Mouse (Mus musculus) neural tube, embryonic 15.5 days (tissue): ENCODE measurements around the gene Phf3. TPM values are rescaled to one million over a fixed set of nuclear protein-coding genes. Genes with fewer than 3 reads are reported as not detected.
A peak's percentile ranks its signal among the peaks of the same experiment; 100 is the strongest.
"Not testable (repeated sequence)": the region's sequence is repeated elsewhere in the genome, so short reads cannot be mapped to it uniquely, and the experiment has no call there.

Source experiments
- ATAC-seq: fragments of 200-750 bp; cut with Nextera tagmentation; 2 replicates; pipeline ENCODE4 v1.8.0; 2017; ENCODE audit warnings: mild to moderate bottlenecking, moderate TSS enrichment, moderate library complexity; ENCODE audit not compliant: low FRiP score
- H3K27ac ChIP-seq: fragments of 300-500 bp; sonication (generic); replicated peaks from 2 replicates; pipeline ENCODE4 v1.5.1; 2015; ENCODE audit warnings: mild to moderate bottlenecking, inconsistent platforms
- H3K27me3 ChIP-seq: fragments of 300-500 bp; sonication (generic); replicated peaks from 2 replicates; pipeline ENCODE4 v1.6.1; 2015; ENCODE audit warnings: inconsistent platforms
- H3K36me3 ChIP-seq: fragments of 300-500 bp; sonication (generic); 2 replicates; pipeline ENCODE4 v1.6.1; 2015; ENCODE audit warnings: inconsistent platforms
- H3K4me1 ChIP-seq: fragments of 300-500 bp; sonication (generic); 2 replicates; pipeline ENCODE4 v1.6.1; 2015; ENCODE audit warnings: inconsistent platforms
- H3K4me2 ChIP-seq: fragments of 300-500 bp; sonication (generic); 2 replicates; pipeline ENCODE4 v1.6.1; 2015; ENCODE audit warnings: inconsistent platforms, mild to moderate bottlenecking, moderate library complexity
- H3K4me3 ChIP-seq: fragments of 300-500 bp; sonication (generic); replicated peaks from 2 replicates; pipeline ENCODE4 v1.5.1; 2015; ENCODE audit warnings: mild to moderate bottlenecking, inconsistent platforms
- H3K9ac ChIP-seq: fragments of 300-500 bp; sonication (generic); replicated peaks from 2 replicates; pipeline ENCODE4 v1.6.1; 2015; ENCODE audit warnings: mild to moderate bottlenecking, inconsistent platforms
- H3K9me3 ChIP-seq: fragments of 300-500 bp; sonication (generic); replicated peaks from 2 replicates; pipeline ENCODE4 v1.6.1; 2016; ENCODE audit warnings: inconsistent platforms
- WGBS: fragments of 180-500 bp; shearing (Covaris S2); methylation state at CpG from one replicate; pipeline ENCODE4 v1.1.7; 2015; ENCODE audit warnings: mixed read lengths; 5-methylcytosine and 5-hydroxymethylcytosine counted together
- polyA plus RNA-seq: library from polyadenylated mRNA; unstranded; fragments of >200 nt; fragmentation: Nextera tagmentation; extraction: Ambion mirVana; gene quantifications from 2 replicates; pipeline ENCODE4 v1.2.1, GENCODE M21; 2015

Gene Phf3
- polyA plus RNA-seq, 1 experiment from 2014 or later = 37.1 TPM

DNA sequence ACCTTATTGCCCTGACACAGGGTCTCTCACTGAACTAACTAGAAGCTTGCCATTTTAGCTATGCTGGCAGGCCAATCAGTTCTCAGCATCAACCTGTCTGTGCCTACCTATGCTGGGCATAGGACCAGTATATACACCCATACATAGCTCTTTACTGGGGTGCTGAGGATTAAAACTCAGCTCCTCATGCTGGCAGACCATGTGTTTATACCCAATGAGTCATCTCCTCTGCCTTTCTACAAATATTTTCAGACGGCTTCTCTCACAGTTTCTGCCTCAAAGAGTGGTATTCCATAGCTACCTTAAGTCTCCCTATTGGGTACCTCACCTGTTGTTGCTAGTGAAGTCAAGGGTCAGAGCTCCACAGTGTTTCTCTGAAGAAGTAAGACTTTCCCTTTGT is 84.0 kb downstream of the Phf3 start:
- no peak overlapping the region for H3K9ac ChIP-seq
- no peaks in the 10 kb centered on the region for H3K4me1 ChIP-seq
- H3K27me3 ChIP-seq = no peaks in the 10 kb centered on the region
- H3K36me3 ChIP-seq = no peaks in the 10 kb centered on the region
- no peak for ATAC-seq
- H3K4me2 ChIP-seq = no peak overlapping the region
- no peak overlapping the region for H3K4me3 ChIP-seq
- no peaks in the 10 kb centered on the region for H3K9me3 ChIP-seq
- no peak overlapping the region for H3K27ac ChIP-seq
- WGBS = 95% methylated on average over 1 of the region's 1 CpGs

DNA sequence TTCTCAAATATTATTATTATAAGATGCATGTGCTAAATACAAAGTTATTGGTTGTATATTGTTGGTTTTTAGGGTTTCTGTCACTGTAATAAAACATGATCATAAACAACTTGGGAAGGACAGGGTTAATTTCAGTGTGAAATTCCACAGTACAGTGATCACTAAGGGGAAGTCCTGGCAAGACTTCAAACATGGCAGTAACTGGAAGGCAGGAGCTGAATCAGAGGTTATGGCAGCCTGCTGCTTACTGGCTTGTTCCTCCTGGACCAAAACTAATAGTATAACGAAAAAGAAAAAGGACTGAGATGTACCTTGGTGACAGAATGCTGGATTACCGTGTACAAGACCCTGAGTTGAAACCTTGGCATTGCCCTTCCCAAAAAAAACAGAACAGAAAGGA is 84.7 kb downstream of the Phf3 start:
- H3K36me3 ChIP-seq = no peaks in the 10 kb centered on the region
- 66% methylated on average over 2 of the region's 2 CpGs for WGBS
- no peaks in the 10 kb centered on the region for H3K9me3 ChIP-seq
- H3K4me3 ChIP-seq = no peak overlapping the region
- H3K9ac ChIP-seq = no peak overlapping the region
- no peak for ATAC-seq
- no peaks in the 10 kb centered on the region for H3K4me1 ChIP-seq
- H3K27me3 ChIP-seq = no peaks in the 10 kb centered on the region
- H3K4me2 ChIP-seq = no peak overlapping the region
- no peak overlapping the region for H3K27ac ChIP-seq

- Histone ChIP-seq H3K4me3 (no peak overlapping the region), H3K27me3 (no peaks in the 10 kb centered on the region), H3K27ac (no peak overlapping the region), H3K4me1 (no peaks in the 10 kb centered on the region), H3K4me2 (no peak overlapping the region), H3K36me3 (no peaks in the 10 kb centered on the region), H3K9ac (no peak overlapping the region), H3K9me3 (no peaks in the 10 kb centered on the region)
- 90% methylated on average over 9 of the region's 9 CpGs for WGBS
- ATAC-seq = no peak
These were observed 87.1 kb downstream of the Phf3 start for GRCm38 (mm10) chr1:30786583-30786982.

GRCm38 (mm10) chr1:30783741-30784140 is 90.0 kb downstream of the Phf3 start:
- WGBS = 78% methylated on average over 6 of the region's 6 CpGs
- no peak overlapping the region for H3K27ac ChIP-seq
- no peaks in the 10 kb centered on the region for H3K27me3 ChIP-seq
- H3K4me3 ChIP-seq = no peak overlapping the region
- H3K36me3 ChIP-seq = no peaks in the 10 kb centered on the region
- no peaks in the 10 kb centered on the region for H3K9me3 ChIP-seq
- no peak overlapping the region for H3K4me2 ChIP-seq
- no peak for ATAC-seq
- no peak overlapping the region for H3K9ac ChIP-seq
- H3K4me1 ChIP-seq = no peaks in the 10 kb centered on the region

DNA sequence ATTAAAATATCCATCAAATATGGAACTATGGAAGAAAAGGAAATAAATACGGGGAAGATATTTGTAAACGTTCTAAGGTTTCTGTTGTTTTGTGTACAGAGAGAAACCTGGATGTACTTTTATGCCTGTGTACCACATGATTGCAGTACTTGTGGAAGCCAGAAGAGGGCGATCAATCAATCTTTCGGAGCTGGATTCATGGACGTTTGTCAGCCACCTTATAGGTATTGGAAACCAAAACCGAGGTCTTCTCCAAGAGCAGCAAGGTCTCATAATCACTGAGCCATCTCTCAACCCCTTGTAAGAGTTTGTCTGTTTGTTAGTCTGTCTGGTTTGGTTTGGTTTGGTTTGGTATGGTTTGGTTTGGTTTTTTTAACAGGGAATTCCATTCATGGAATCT is 93.4 kb downstream of the Phf3 start:
- Histone ChIP-seq H3K9me3 (no peaks in the 10 kb centered on the region), H3K27me3 (no peaks in the 10 kb centered on the region), H3K27ac (no peak overlapping the region), H3K9ac (no peak overlapping the region), H3K4me3 (no peak overlapping the region), H3K36me3 (no peaks in the 10 kb centered on the region), H3K4me1 (peaks cover 3% of the 10 kb centered on the region; the same call in 1 of the 2 replicates), H3K4me2 (no peak overlapping the region)
- 51% methylated on average over 6 of the region's 6 CpGs for whole genome bisulfite sequencing
- no peak for ATAC-seq

GRCm38 (mm10) chr1:30779562-30779961 is 94.2 kb downstream of the Phf3 start:
- no peak overlapping the region for H3K4me3 ChIP-seq
- ATAC-seq = no peak
- H3K27me3 ChIP-seq = no peaks in the 10 kb centered on the region
- H3K27ac ChIP-seq = no peak overlapping the region
- H3K9me3 ChIP-seq = no peaks in the 10 kb centered on the region
- H3K4me2 ChIP-seq = no peak overlapping the region
- no peak overlapping the region for H3K9ac ChIP-seq
- H3K36me3 ChIP-seq = no peaks in the 10 kb centered on the region
- peaks cover 3% of the 10 kb centered on the region; the same call in 1 of the 2 replicates for H3K4me1 ChIP-seq
- 89% methylated on average over 3 of the region's 3 CpGs for WGBS

- Histone ChIP-seq H3K4me3 (peak overlapping the region; percentile 3; the same call in 1 of the 2 replicates), H3K27me3 (no peaks in the 10 kb centered on the region), H3K9me3 (no peaks in the 10 kb centered on the region), H3K4me1 (peaks cover 3% of the 10 kb centered on the region; the same call in 1 of the 2 replicates), H3K9ac (no peak overlapping the region), H3K4me2 (peak overlapping the region; percentile 41), H3K36me3 (no peaks in the 10 kb centered on the region), H3K27ac (no peak overlapping the region)
- ATAC-seq = peak; percentile 41; the same call in 1 of the 2 replicates
- 22% methylated on average over 14 of the region's 14 CpGs for WGBS
These were observed 95.2 kb downstream of the Phf3 start for GRCm38 (mm10) chr1:30778374-30779005.

DNA sequence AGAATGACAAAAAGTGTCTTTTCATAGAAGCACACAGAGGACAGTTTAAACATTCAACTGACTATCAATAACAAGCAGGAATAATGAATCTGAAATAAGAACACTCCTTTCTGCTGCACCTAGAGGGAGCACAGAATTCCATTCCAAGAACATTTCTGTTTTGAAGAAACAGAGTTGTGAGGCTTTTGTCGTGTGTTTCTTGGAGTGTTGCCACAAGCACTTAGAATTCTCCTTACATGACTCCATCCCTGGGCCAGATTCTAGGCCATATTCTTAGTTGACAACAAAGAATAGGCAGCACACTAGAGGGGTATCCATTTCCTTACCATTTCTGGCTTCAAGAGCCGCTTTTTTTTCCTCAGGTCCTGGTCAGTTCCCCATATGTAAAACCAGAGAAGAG is 97.5 kb downstream of the Phf3 start:
- no peaks in the 10 kb centered on the region for H3K36me3 ChIP-seq
- no peak overlapping the region for H3K4me3 ChIP-seq
- no peaks in the 10 kb centered on the region for H3K9me3 ChIP-seq
- WGBS = 67% methylated on average over 2 of the region's 2 CpGs
- ATAC-seq = no peak
- peaks cover 3% of the 10 kb centered on the region; the same call in 1 of the 2 replicates for H3K4me1 ChIP-seq
- no peak overlapping the region for H3K27ac ChIP-seq
- H3K27me3 ChIP-seq = no peaks in the 10 kb centered on the region
- no peak overlapping the region for H3K4me2 ChIP-seq
- no peak overlapping the region for H3K9ac ChIP-seq

DNA sequence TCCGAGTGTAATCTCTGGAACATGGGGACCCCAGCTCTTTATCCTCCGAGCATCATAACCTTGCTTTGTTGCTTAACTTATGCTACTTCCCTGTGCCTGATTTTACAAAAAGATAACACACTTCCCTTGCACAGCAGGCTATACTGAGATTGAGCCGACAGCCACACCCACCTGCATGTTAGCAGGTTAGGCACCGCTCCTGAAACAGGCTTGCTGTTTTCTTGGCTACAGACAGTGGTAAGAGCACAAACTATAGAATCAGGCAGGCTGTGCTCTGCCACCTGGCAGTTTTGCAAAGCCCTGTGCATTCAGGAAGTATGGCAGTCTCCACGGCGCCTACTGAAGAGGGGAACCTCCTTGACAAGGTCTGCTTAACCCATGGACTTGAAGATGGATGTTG is 100.1 kb downstream of the Phf3 start:
- Histone ChIP-seq H3K9me3 (no peaks in the 10 kb centered on the region), H3K27ac (no peak overlapping the region), H3K27me3 (no peaks in the 10 kb centered on the region), H3K4me2 (no peak overlapping the region), H3K36me3 (no peaks in the 10 kb centered on the region), H3K4me3 (no peak overlapping the region), H3K4me1 (peaks cover 3% of the 10 kb centered on the region; the same call in 1 of the 2 replicates), H3K9ac (no peak overlapping the region)
- ATAC-seq = no peak
- 87% methylated on average over 6 of the region's 6 CpGs for WGBS

GRCm38 (mm10) chr1:30772851-30773250 is 100.9 kb downstream of the Phf3 start:
- H3K4me1 ChIP-seq = no peaks in the 10 kb centered on the region
- H3K9me3 ChIP-seq = no peaks in the 10 kb centered on the region
- no peaks in the 10 kb centered on the region for H3K36me3 ChIP-seq
- no peak overlapping the region for H3K4me3 ChIP-seq
- no peak for ATAC-seq
- no peak overlapping the region for H3K27ac ChIP-seq
- no peak overlapping the region for H3K9ac ChIP-seq
- H3K27me3 ChIP-seq = no peaks in the 10 kb centered on the region
- no peak overlapping the region for H3K4me2 ChIP-seq
- WGBS = 80% methylated on average over 7 of the region's 7 CpGs

- no peak for ATAC-seq
- no peak overlapping the region for H3K9ac ChIP-seq
- H3K4me1 ChIP-seq = no peaks in the 10 kb centered on the region
- no peak overlapping the region for H3K4me2 ChIP-seq
- no peak overlapping the region for H3K27ac ChIP-seq
- no peaks in the 10 kb centered on the region for H3K9me3 ChIP-seq
- WGBS = 62% methylated on average over 6 of the region's 6 CpGs
- no peaks in the 10 kb centered on the region for H3K27me3 ChIP-seq
- no peaks in the 10 kb centered on the region for H3K36me3 ChIP-seq
- no peak overlapping the region for H3K4me3 ChIP-seq
These were observed 101.9 kb downstream of the Phf3 start for GRCm38 (mm10) chr1:30771772-30772171.

DNA sequence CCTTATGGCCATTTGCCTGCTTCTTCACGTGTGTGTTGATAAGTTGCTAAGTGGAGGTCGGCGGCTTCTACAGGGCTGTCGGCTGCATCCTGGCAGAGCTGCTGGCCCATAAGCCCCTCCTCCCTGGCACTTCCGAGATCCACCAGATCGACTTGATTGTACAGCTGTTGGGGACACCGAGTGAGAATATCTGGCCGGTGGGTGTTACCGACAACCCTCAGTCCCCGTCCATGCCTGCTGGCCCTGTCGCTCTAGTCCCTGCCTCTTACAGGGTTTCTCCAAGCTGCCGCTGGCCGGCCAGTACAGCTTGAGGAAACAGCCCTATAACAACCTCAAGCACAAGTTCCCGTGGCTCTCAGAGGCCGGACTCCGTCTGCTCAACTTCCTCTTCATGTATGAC is 103.1 kb downstream of the Phf3 start:
- not testable (repeated sequence) for H3K27me3 ChIP-seq, H3K9ac ChIP-seq, ATAC-seq, H3K4me2 ChIP-seq, H3K9me3 ChIP-seq, H3K36me3 ChIP-seq, H3K27ac ChIP-seq, H3K4me1 ChIP-seq, H3K4me3 ChIP-seq
- 93% methylated on average over 13 of the region's 16 CpGs for WGBS
